Mouse (Mus musculus): ENCODE measurements around the gene Sp7.

DNA sequence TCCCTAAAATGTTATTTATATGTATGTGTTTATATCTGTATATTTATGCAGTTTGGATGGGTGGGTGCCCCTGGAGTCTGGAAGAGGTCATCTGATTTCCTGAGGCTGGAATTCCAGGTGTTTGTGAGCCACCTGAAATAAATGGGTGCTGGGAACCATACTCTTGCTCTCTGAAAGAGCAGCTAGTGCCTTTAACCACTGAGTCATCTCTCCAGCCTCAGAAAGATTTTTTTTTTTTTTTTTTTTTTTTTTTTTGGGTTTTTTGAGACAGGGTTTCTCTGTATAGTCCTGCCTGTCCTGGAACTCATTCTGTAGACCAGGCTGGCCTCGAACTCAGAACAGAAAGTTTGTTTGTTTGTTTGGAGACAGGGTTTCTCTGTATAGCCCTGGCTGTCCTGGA, 44.1 kb upstream of the Sp7 start:
- TF ChIP-seq POLR2A (IDR thresholded peaks at IDR 0.05; ENCODE audit: low read depth, low read length) (no peak), CTCF (IDR thresholded peaks at IDR 0.05; ENCODE audit: extremely low read depth, insufficient read length, insufficient replicate concordance, low read depth, low read length) (no peak)

All from small intestine, adult 2 months (tissue).